Mouse (Mus musculus) embryo, embryonic 9.5 days (tissue): ENCODE results near the gene Tmem223.

Source experiments
- DNase-seq: peaks from one replicate; pipeline ENCODE4 v3.0.0-alpha.2; 2017; ENCODE audit errors: extremely low spot score

Tmem223 gene

GRCm38 (mm10) chr19:8803204-8803780 lies 32.5 kb downstream of the Tmem223 start:
- no peak for DNase-seq

GRCm38 (mm10) chr19:8803879-8804660 lies 33.3 kb downstream of the Tmem223 start:
- DNase-seq, result no peak

- no peak for DNase-seq
Observed at GRCm38 (mm10) chr19:8806810-8807209, 36.0 kb downstream of the Tmem223 start.

- DNase-seq, result no peak
Observed at GRCm38 (mm10) chr19:8815812-8816211, 45.0 kb downstream of the Tmem223 start.

GRCm38 (mm10) chr19:8817001-8817400 lies 46.2 kb downstream of the Tmem223 start:
- no peak for DNase-seq

GRCm38 (mm10) chr19:8818301-8818798 lies 47.6 kb downstream of the Tmem223 start:
- no peak for DNase-seq

GRCm38 (mm10) chr19:8818801-8819595 lies 48.2 kb downstream of the Tmem223 start, which contains the start of gene Ttc9c:
Gene Ttc9c (minus strand): TSS chr19:8819333.
- DNase-seq, result peak; percentile 97

GRCm38 (mm10) chr19:8819596-8820423 lies 49.0 kb downstream of the Tmem223 start, which contains the start of gene Hnrnpul2:
Gene Hnrnpul2 (plus strand): TSS chr19:8820010.
- peak; percentile 96 for DNase-seq

GRCm38 (mm10) chr19:8820424-8820956 lies 49.7 kb downstream of the Tmem223 start:
- DNase-seq, result no peak

GRCm38 (mm10) chr19:8821146-8821545 lies 50.4 kb downstream of the Tmem223 start:
- DNase-seq, result no peak
